Mouse (Mus musculus): ENCODE measurements at regions not wholly inside any gene's neighbourhood (a gene's known extent, or its start where the extent isn't known, plus 50 kb on each side); places are given as distances from the start of the nearest gene placed in this dataset.
A peak's percentile ranks its signal among the peaks of the same experiment; 100 is the strongest.
"Not testable (repeated sequence)": the region's sequence is repeated elsewhere in the genome, so short reads cannot be mapped to it uniquely, and the experiment has no call there.

DNA sequence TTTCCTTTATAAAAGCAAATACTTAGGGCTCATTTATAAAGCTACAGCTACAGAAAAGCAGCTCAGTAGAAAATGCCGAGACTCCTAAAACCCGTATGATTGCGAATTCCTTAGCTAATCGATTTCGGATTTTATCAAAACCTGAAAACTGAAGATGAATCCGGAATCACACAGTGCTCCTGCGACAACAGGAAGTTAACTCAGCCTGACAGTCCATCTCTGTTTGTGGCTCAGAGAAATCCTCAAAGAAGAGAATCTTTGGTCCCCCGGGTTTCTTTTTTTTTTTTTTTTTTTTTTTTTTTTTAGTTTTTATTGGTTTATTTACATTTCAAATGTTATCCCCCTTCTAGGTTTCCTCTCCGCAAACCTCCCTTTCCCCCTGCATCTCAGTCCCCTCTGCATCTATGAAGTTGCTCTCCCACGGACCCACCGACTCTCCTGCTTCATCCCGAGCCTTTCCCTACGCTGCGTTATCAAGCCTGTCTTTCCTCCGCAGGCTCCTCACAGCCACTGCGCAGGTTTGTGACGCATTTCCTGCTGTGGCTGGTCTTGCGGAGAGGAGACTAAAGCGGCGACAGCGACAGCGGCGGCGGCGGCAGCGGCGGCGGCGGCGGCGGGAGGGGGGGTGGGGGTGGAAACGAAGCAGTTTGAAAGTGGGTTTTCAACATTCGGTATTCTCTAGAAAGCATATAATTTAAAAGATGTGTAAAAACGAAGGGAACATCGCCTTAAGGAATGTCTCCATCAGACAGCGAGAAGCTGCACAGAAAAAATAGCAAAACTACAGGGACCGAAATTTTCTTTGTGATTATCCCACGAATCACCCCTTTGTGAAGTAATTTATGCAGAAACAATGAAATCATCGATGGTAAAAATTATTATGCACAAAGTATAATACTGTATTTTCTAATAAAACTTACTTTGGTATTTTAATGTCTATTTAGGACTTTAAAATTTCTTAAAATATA, 352.3 kb upstream of the Snrpn start:
- H3ac ChIP-seq (ENCODE audit: control insufficient read depth, insufficient read length), result not testable (repeated sequence)
- H3K4me2 ChIP-seq (ENCODE audit: low read depth), result peak overlapping the region; percentile 45

DNA sequence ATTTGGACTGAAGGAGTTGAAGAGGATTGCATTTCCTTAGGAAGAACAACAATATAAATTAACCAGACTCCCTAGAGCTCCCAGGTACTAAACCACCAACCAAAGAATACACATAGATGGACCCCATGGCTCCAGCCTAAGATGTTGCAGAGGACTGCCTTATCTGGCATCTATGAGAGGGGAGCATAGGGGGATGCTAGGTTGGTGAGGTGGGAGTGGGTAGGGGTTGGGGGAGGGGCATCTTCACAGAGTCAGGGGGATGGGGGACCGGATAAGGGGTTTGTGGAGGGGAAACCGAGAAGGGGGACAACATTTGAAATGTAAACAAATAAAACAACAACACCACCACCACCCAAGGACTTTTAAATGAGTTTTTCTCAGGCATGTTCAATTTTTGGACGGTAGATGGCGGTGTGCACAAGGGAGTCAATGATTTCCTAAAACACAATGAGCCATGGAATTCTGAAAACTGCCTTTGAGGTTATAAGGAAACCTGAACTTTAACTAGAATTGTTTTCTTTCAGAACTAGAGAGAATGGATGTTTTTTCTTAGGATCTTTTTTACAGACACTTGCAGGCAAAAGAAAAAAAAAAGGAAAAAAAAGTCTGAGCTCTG, 347.9 kb upstream of the Snrpn start:
- not testable (repeated sequence) for H3K36me3 ChIP-seq (ENCODE audit: control insufficient read depth, insufficient read depth); H3K79me2 ChIP-seq (ENCODE audit: control insufficient read depth, insufficient read depth); H3K27me3 ChIP-seq (ENCODE audit: control insufficient read depth, insufficient read depth, insufficient read length); H3K4me3 ChIP-seq; H3K4me2 ChIP-seq (ENCODE audit: low read depth); H3ac ChIP-seq (ENCODE audit: control insufficient read depth, insufficient read length)

More for the DNA sequence above, 352.3 kb upstream of the Snrpn start:
- not testable (repeated sequence) for H3K36me3 ChIP-seq (ENCODE audit: control insufficient read depth, insufficient read depth); H3K27me3 ChIP-seq (ENCODE audit: control insufficient read depth, insufficient read depth, insufficient read length); H3K79me2 ChIP-seq (ENCODE audit: control insufficient read depth, insufficient read depth)
- peak overlapping the region; percentile 20 for H3K4me3 ChIP-seq

DNA sequence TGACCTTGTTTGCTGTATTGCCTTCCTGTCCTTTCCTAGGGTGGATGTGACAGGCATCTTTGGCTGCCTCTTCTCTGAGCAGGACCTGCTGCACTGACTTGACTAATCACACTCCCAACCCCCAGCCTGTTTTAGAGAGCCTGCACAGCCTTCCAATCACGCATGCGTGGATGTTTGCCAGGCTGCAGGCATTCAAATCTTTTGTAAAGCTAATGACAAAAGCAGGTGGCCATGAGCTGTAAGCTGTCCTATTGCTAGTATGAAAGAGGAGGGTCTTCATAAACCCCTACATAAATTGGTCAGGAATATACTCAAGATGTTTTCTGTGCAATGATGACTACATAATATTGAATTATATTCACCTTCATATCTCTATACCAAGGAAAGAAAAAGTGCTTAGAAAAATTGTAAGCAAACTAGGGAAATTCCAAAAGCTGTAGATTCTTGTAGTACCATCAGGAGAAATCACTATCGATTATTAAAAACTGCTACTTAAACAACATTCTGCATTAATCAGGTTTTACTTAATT, 310.1 kb upstream of the Snrpn start:
- H3K36me3 ChIP-seq (ENCODE audit: control insufficient read depth, insufficient read depth); H3ac ChIP-seq (ENCODE audit: control insufficient read depth, insufficient read length); H3K4me2 ChIP-seq (ENCODE audit: low read depth); H3K79me2 ChIP-seq (ENCODE audit: control insufficient read depth, insufficient read depth); H3K27me3 ChIP-seq (ENCODE audit: control insufficient read depth, insufficient read depth, insufficient read length); H3K4me3 ChIP-seq: not testable (repeated sequence)

DNA sequence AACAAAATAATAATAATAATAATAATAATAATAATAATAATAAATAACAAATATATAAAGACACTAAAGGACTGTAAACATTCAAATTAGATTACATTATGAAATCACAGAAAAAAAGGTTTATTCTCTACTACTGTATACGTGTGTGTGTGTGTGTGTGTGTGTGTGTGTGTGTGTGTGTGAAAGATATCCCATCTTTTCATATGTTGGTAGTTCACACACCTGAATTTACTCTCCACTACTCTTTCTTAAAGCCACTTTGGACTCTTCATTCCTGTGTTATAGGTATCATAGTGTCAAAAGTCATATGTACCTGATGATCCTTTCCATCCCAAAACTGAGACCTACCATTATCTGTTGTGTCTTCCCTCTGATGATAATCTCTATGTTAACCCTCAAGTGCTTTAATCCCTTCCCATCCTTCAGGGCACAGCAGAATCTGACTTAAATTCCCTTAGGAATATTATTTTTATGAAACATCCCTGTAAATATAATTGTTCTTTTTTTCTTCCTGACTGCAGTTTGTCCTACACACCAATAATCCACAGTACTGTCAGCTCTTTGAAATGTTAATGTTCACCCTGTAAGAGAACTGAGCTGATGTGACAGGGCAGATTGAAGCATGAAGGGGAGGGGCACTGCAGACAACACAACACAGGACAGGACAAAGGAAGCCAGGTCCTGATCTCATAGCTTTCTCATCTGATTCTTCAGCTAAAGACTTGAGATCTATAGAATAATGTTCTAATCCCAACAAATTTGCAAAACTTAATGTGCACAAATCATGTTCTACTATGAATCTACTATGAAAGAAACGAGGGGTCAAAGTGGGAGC, 309.4 kb upstream of the Snrpn start:
- not testable (repeated sequence) for H3K4me3 ChIP-seq; H3K36me3 ChIP-seq (ENCODE audit: control insufficient read depth, insufficient read depth); H3ac ChIP-seq (ENCODE audit: control insufficient read depth, insufficient read length); H3K27me3 ChIP-seq (ENCODE audit: control insufficient read depth, insufficient read depth, insufficient read length); H3K4me2 ChIP-seq (ENCODE audit: low read depth); H3K79me2 ChIP-seq (ENCODE audit: control insufficient read depth, insufficient read depth)

DNA sequence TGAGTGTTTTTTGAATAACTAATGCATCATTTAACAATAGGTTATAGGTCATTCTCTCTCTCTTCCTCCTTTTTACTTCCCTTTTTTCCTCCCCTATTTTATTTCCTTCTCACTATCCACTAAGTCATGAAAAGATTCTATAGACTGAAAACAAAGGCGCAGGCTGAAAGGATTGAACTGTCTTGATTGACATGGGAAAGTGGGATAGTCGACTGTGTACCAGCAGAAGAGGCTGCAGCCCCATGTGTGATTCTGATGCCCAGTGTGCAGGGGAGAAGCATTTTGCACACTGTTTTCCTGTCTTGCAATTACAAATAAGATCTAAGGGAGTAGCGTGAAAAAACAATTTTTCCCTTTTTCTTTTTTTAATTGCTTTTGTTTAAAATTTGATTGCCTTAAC, 298.8 kb upstream of the Snrpn start:
- no peak overlapping the region for H3K4me2 ChIP-seq (ENCODE audit: low read depth)
- no peak overlapping the region for H3K4me3 ChIP-seq
- no peaks in the 10 kb centered on the region for H3K79me2 ChIP-seq (ENCODE audit: control insufficient read depth, insufficient read depth)
- H3ac ChIP-seq (ENCODE audit: control insufficient read depth, insufficient read length), result no peak overlapping the region
- H3K36me3 ChIP-seq (ENCODE audit: control insufficient read depth, insufficient read depth), result no peaks in the 10 kb centered on the region
- no peak for TF ChIP-seq MYOD1 (IDR thresholded peaks at IDR 0.05; ENCODE audit: control insufficient read depth in 1 of 3, insufficient read length in 2 of 3, low read depth in 2 of 3)
- no peak for TF ChIP-seq POLR2A (IDR thresholded peaks at IDR 0.05; ENCODE audit: insufficient read length, low read depth)
- TF ChIP-seq CEBPB (IDR thresholded peaks at IDR 0.05; ENCODE audit: insufficient read depth, poor library complexity, severe bottlenecking), result no peak
- no peak for TF ChIP-seq TCF3 (IDR thresholded peaks at IDR 0.05; ENCODE audit: insufficient read length, low read depth)
- no peak for TF ChIP-seq MAX (IDR thresholded peaks at IDR 0.05; ENCODE audit: low read depth)
- no peak for TF ChIP-seq SRF (IDR thresholded peaks at IDR 0.05; ENCODE audit: control insufficient read depth, insufficient read length, low read depth)
- TF ChIP-seq USF1 (IDR thresholded peaks at IDR 0.05; ENCODE audit: low read depth), result no peak
- no peak for TF ChIP-seq REST (IDR thresholded peaks at IDR 0.05; ENCODE audit: insufficient read depth, insufficient read length)
- TF ChIP-seq POLR2AphosphoS2 (IDR thresholded peaks at IDR 0.05; ENCODE audit: insufficient read length, low read depth), result no peak
- H3K27me3 ChIP-seq (ENCODE audit: control insufficient read depth, insufficient read depth, insufficient read length), result no peaks in the 10 kb centered on the region

DNA sequence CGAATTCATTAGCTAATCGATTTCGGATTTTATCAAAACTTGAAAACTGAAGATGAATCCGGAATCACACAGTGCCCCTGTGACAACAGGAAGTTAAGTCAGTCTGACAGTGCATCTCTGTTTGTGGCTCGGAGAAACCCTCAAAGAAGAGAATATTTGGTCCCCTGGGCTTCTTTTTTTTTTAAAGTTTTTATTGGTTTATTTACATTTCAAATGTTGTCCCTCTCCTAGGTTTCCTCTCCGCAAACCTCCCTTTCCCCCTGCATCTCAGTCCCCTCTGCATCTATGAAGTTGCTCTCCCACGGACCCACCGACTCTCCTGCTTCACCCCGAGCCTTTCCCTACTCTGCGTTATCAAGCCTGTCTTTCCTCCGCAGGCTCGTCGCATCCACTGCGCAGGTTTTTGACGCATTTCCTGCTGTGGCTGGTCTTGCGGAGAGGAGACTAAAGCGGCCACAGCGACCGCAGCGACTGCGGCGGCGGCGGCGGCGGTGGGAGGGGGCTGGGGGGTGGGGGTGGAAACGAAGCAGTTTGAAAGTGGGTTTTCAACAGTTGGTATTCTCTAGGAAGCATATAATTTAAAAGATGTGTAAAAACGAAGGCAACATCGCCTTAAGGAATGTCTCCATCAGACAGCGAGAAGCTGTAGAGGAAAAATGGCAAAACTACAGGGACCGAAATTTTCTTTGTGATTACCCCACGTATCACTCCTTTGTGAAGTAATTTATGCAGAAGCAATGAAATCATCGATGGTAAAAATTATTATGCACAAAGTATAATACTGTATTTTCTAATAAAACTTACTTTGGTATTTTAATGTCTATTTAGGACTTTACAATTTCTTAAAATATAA, 251.2 kb upstream of the Snrpn start:
- H3K36me3 ChIP-seq (ENCODE audit: control insufficient read depth, insufficient read depth); H3ac ChIP-seq (ENCODE audit: control insufficient read depth, insufficient read length); H3K79me2 ChIP-seq (ENCODE audit: control insufficient read depth, insufficient read depth); H3K27me3 ChIP-seq (ENCODE audit: control insufficient read depth, insufficient read depth, insufficient read length): not testable (repeated sequence)
- Histone ChIP-seq H3K4me3 (peak overlapping the region; percentile 11), H3K4me2 (ENCODE audit: low read depth) (peak overlapping the region; percentile 46)

DNA sequence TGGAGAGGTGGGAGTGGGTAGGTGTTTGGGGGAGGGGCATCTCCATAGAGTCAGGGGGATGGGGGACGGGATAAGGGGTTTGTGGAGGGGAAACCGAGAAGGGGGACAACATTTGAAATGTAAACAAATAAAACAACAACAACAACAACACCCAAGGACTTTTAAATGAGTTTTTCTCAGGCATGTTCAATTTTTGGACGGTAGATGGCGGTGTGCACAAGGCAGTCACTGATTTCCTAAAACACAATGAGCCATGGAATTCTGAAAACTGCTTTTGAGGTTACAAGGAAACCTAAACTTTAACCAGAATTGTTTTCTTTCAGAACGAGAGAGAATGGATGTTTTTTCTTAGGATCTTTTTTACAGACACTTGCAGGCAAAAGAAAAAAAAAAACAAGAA, 246.9 kb upstream of the Snrpn start:
- not testable (repeated sequence) for H3K4me3 ChIP-seq; H3ac ChIP-seq (ENCODE audit: control insufficient read depth, insufficient read length); H3K4me2 ChIP-seq (ENCODE audit: low read depth); H3K36me3 ChIP-seq (ENCODE audit: control insufficient read depth, insufficient read depth); H3K27me3 ChIP-seq (ENCODE audit: control insufficient read depth, insufficient read depth, insufficient read length); H3K79me2 ChIP-seq (ENCODE audit: control insufficient read depth, insufficient read depth)

DNA sequence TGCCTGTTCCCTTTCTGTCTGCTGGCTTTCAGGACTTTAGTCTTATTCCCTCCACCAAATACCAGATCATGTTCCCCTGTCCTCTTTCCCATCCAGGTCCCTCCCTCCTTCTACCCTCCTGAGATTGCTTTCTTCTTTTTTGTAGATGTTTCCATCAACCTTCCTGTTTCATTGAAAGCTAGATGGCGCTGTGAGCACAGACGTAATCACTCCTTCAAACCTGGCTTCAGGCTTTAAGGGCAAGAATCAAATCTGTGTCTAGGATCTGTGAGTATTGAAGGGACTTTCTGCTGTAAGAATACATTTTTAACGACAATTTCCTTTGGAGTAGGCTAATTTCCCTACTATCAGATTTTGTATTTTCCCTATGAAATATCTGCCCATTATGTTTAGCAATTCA, 234.0 kb upstream of the Snrpn start:
- H3K4me3 ChIP-seq; H3ac ChIP-seq (ENCODE audit: control insufficient read depth, insufficient read length); H3K4me2 ChIP-seq (ENCODE audit: low read depth); H3K79me2 ChIP-seq (ENCODE audit: control insufficient read depth, insufficient read depth); H3K36me3 ChIP-seq (ENCODE audit: control insufficient read depth, insufficient read depth); H3K27me3 ChIP-seq (ENCODE audit: control insufficient read depth, insufficient read depth, insufficient read length): not testable (repeated sequence)

DNA sequence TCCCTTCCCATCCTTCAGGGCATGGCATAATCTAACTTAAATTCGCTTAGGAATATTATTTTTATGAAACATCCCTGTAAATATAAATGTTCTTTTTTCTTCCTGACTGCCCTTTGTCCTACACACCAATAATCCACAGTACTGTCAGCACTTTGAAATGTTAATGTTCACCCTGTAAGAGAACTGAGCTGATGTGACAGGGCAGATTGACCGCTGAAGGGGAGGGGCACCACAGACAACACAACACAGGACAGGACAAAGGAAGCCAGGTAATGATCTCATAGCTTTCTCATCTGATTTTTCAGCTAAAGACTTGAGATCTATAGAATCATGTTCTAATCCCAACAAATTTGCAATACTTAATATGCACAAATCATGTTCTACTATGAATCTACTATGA, 212.2 kb upstream of the Snrpn start:
- H3K79me2 ChIP-seq (ENCODE audit: control insufficient read depth, insufficient read depth); H3K4me3 ChIP-seq; H3K36me3 ChIP-seq (ENCODE audit: control insufficient read depth, insufficient read depth); H3K4me2 ChIP-seq (ENCODE audit: low read depth); H3ac ChIP-seq (ENCODE audit: control insufficient read depth, insufficient read length); H3K27me3 ChIP-seq (ENCODE audit: control insufficient read depth, insufficient read depth, insufficient read length): not testable (repeated sequence)
